Comparison of ENCODE assay signal across 19 mouse cellular contexts in genomic region chr2:26753357-26753756, GRCm38 (mm10).
"Had no signal": no experiment of that assay in that cellular context is flagged by ENCODE, and none has a peak within 500 bp of the region (broad histone marks: within the 10 kb centered on the region; RNA-seq: fewer than 3 reads in every experiment).

No protein-coding gene starts in this region.

- DNase-seq: kidney, adult 2 months; kidney, postnatal 25 days; left cerebral cortex, postnatal 4 days; liver, postnatal 0 days; lung, embryonic 14.5 days; retina, postnatal 1 day; right cerebral cortex, postnatal 25 days; spleen, adult 18-20 months; thymus, adult 2 months; thymus, postnatal 25 days had no signal

- H3K4me2 ChIP-seq: limb, embryonic 12.5 days; limb, embryonic 15.5 days; liver, embryonic 11.5 days; lung, embryonic 14.5 days; midbrain, embryonic 12.5 days; midbrain, embryonic 15.5 days; neural tube, embryonic 13.5 days had no signal

- H3K9me3 ChIP-seq: limb, embryonic 12.5 days; limb, embryonic 15.5 days; midbrain, embryonic 12.5 days; midbrain, embryonic 15.5 days; neural tube, embryonic 13.5 days had no signal

- H3K36me3 ChIP-seq: limb, embryonic 12.5 days; limb, embryonic 15.5 days; midbrain, embryonic 12.5 days; midbrain, embryonic 15.5 days; neural tube, embryonic 13.5 days had no signal

- H3K27ac ChIP-seq: kidney, postnatal 0 days; limb, embryonic 12.5 days; limb, embryonic 15.5 days; liver, embryonic 14.5 days; macrophage; midbrain, embryonic 12.5 days; midbrain, embryonic 15.5 days; neural tube, embryonic 13.5 days had no signal

- H3K27me3 ChIP-seq: limb, embryonic 12.5 days; limb, embryonic 15.5 days; midbrain, embryonic 12.5 days; midbrain, embryonic 15.5 days; neural tube, embryonic 13.5 days had no signal

- H3K4me1 ChIP-seq: limb, embryonic 12.5 days; limb, embryonic 15.5 days; midbrain, embryonic 12.5 days; midbrain, embryonic 15.5 days; neural tube, embryonic 13.5 days had no signal

- H3K9ac ChIP-seq: limb, embryonic 12.5 days; limb, embryonic 15.5 days; liver, embryonic 14.5 days; liver, postnatal 0 days; lung, embryonic 14.5 days; midbrain, embryonic 12.5 days; midbrain, embryonic 15.5 days; neural tube, embryonic 13.5 days had no signal

- H3K4me3 ChIP-seq: limb, embryonic 12.5 days; limb, embryonic 15.5 days; midbrain, embryonic 12.5 days; midbrain, embryonic 15.5 days; neural tube, embryonic 13.5 days had no signal
